Mouse (Mus musculus): ENCODE data around the gene Prdx5. TPM values are rescaled to one million over a fixed set of nuclear protein-coding genes. Genes with fewer than 3 reads are reported as not detected.
"Not testable (repeated sequence)": the region's sequence is repeated elsewhere in the genome, so short reads cannot be mapped to it uniquely, and the experiment has no call there.

Prdx5 gene
- total RNA-seq, 2 experiments from 2014 or later: 417 to 451 TPM

DNA sequence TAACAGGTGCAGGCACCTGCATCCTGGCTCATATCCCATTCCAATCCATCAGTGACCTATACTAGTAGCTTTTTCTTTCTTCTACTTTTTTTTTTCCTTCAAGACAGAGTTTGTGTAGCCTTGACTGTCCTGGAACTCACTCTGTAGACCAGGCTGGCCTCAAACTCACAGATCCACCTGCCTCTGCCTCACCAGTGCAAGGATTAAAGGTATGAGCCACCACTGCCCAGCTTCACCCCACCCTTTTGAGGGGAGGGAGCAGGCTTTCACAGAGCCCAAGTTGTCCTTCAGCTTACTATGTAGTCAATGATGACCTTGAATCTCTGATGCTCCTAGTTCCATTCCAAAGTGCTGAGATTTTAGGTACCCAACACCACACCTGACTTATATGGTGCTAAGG, 9.5 kb upstream of the Prdx5 start:
- no peak for DNase-seq

DNA sequence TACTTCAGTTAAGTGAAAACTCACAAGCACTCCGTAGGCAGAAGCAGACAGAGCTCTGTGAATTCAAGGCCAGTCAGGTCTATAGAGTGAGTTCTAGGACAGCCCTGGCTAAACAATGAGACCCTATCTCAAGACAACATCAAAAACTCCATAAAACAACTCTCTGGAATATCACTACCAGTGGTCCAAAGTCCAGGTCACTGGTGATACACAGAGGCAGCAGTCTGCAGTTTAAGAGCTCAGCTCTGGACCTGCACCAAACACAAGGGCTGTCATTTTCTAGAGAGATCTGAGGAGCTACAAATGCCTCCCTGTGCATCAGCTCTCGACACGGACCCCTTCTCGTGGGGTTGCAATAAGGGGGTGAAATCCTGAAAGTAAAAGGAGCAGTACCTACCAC, 8.4 kb upstream of the Prdx5 start:
- DNase-seq: no peak

DNA sequence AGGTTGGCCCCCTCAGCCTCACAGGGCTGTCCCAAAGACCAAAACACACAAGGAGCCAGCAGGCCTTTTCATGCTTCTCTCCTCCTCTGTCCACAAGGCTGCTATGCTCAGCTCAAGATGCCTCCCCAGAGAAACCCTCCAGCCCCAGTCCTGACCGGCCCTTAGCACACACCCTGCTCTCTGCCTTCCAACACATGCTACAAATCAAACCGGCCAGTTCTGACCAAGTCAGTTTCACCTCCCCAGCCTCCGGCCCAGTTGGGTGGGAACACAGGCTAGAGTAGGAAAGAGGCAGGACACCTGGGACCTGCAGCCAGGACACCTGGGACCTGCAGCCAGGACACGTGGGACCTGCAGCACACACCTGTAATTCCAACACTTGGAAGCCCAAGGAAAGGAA, 6.6 kb upstream of the Prdx5 start:
- peak; percentile 13 for DNase-seq

DNA sequence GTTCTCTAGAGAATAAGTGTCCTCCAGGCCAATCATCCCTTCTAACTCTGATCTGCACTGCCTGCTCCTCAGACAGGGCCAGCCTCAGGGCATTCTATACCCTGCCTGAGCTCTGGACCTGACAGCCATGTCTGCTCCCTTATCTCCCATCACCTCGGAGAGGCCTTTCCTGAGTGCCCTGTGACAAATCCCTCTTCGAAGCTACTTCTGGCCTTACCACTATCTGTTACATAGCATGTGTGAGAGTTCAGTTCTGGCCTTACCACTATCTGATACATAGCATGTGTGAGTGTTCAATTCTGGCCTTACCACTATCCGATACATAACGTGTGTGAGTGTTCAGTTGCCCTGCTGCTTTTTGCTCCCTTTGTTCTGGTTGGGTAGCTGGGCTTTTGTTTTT, 5.4 kb upstream of the Prdx5 start:
- DNase-seq: no peak

DNA sequence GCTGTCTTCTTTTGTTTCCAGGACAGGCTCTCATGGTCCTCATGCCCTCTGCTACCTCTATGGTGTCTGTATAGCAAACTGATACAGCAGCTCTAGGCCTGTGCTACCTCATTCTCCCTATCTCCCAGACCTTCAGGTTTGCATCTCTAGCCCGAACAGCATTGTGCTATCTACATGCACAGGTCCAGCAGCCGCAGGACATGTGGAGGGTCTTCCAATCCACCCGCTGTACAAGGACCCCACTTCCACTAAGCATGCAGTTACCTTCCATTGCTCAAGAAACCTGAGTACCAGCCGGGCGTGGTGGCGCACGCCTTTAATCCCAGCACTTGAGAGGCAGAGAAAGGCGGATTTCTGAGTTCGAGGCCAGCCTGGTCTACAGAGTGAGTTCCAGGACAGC, 4.6 kb upstream of the Prdx5 start:
- no peak for DNase-seq

- peak; percentile 42 for DNase-seq
Measured at GRCm38 (mm10) chr19:6913991-6914390, 4.1 kb upstream of the Prdx5 start.

- DNase-seq: no peak
Measured at GRCm38 (mm10) chr19:6913036-6913435, 3.1 kb upstream of the Prdx5 start.

GRCm38 (mm10) chr19:6912205-6912970, 2.5 kb upstream of the Prdx5 start:
- DNase-seq: no peak

DNA sequence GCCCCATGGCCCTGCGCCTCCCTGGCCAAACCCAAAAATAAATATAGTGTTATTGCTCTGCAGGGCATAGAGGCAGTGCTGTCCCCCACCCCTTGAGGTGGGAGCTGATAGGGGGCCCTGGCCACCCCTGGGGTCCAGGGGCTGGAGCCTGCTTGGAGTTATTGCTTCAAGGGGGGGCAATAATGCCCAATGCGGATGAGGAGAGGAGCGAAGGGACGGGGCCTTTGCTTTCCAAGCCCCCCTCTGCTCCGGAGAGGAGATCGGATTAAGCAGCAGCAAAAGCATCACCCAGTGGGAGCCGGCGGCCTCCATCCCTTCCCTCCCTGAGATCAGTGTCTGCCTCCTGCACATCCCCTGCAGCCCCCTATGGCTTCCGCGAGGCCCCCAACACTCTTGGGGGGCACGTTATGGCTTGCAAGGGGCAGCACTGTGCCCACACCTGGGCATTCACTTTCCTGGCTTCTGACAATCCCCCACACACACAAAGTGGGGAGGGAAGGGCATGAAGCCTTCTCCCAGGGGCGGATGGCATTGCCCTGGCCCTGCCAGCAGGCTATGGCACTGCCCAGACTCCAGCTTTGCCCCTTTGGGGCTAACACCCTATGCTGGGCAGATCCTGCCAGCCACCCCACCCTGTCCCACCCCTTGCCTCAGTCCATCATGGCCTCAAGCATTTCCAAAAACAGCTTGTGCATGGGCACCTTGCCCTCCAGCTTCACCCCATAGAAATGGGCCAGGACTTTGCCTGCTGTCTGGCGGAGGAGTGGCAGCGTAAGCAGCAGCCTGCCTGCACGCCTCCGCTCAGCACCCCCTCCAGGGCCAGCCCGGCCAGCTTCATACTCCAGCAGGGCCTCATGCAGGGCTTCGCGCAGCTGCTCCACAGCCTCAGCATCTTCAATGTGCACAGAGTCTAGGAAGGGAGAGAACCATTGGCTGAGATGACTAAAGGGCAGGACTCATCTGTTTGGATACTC, 1.5 kb upstream of the Prdx5 start:
- no peak for DNase-seq

DNA sequence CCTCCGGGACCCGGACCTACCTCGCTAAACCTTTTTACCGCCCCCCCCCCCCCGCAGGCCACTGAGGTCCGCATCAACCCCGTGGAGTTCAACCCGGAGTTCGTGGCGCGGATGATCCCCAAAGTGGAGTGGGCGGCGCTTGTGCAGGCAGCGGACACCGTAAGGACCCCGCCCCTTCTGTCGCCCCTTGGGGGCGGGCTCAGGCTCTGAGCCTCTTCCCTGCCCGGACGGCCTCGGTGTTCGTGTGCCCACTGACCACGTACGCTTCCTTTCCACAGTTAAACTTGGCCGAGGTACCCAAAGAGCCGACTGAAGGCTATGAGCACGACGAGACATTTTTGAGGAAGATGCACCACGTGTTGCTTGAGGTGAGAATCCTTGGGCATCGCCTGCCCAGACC, 400 bp upstream of the Prdx5 start:
- peak; percentile 76 for DNase-seq

DNA sequence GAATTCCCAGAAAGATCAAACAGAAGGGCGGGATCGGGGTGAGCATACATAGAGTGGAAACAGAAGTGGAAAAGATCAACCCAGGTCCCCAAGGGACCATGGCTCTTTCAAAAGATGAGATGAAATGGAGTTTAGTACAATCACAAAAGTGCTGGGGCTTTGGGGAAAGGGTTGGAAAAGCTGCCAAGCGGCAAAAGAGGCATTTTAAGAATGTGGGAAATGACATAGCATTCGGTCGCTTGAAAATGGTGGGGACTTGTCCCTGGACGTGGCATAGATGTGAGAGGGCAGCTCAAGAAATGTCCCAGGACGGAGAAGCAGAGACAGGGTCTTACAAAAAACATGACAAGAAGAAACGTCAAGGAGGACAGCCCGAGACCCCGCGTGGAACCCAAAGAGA, 885 bp downstream of the Prdx5 start:
- no peak for DNase-seq

DNA sequence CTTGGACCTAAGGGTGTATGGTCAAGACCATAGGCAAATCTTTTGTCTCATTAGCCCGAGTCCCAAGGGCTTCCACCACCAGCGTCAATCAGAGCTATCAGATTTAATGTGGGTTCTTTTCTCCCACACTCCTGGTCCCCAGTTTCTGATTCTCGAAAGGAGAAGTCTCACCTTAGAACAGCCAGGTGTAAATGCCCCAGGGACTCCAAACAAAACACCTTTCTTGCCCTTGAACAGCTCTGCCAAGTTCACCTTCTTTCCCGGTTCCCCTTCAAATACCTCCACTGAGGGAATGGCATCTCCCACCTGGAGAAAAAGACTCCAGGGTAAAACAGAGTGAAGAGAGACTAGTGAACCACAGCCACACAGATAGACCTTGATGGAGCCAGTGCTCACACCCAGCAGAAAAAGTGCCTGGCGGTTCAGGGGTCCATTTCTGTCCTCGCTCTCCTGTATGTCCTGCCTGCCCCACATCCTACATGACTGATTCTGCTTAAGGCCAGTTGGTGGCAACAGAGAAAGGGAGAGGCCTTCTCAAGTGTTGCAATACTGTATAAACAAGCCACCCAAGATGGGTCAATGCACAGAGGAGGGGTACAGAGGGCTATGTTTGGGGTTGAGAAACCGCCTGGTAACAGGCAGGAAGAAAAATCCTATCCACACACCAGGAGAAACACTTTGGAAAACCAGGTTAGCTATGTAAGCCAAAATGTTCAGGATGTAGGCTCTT, 1.9 kb downstream of the Prdx5 start:
- no peak for DNase-seq

DNA sequence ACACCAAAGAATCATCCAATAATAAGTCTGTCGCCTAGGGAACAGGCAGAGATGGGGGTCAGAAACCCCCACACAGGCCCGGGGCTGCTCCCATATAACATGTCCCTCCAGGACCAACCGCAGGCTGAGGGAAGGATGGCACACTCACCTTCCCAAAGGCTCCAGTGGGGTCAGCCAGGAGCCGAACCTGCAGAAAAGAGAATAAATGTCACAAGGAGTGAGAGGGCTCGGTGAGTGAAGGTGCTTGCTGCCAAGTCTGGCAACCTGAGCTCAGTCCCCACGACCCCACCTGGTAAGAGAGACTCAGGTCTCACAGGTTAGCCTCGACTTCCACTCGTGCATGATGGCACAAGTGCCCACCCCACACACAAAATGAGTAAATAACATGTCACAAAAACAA, 2.8 kb downstream of the Prdx5 start:
- no peak for DNase-seq

- no peak for DNase-seq
Measured at GRCm38 (mm10) chr19:6906199-6906598, 3.7 kb downstream of the Prdx5 start.

DNA sequence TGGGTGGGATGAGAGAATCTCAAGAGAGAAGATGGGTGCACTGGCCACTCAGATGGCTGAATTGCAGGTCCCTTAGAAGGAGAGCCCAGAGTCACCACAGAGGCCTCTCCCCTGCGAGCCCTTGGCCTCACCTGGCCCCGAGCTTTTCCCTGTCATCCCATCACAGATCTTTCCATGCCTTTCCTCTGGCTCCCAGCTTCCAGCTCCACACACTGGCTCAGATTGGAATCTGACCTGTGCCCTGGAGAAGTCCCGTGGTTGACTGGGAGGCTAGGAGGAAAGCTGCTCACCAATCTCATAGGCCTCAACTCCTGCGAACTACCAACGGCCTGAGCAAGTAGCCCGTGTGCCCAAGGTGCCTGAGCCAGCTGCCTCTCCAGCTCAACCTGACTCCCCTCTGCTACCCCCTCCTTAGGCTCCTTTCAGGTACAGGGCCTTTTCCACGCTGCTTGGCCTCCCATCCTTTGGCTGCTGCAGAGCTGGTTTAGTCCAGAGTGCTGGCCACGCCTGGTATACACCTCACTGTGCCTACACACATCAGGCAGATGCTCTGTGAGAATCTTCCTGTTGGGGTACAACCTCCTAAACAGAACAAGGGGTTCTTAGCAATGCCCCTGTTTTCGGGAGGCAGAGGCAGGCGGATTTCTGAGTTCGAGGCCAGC, 4.3 kb downstream of the Prdx5 start:
- DNase-seq: no peak

GRCm38 (mm10) chr19:6904846-6905245, 5.1 kb downstream of the Prdx5 start:
- no peak for DNase-seq

DNA sequence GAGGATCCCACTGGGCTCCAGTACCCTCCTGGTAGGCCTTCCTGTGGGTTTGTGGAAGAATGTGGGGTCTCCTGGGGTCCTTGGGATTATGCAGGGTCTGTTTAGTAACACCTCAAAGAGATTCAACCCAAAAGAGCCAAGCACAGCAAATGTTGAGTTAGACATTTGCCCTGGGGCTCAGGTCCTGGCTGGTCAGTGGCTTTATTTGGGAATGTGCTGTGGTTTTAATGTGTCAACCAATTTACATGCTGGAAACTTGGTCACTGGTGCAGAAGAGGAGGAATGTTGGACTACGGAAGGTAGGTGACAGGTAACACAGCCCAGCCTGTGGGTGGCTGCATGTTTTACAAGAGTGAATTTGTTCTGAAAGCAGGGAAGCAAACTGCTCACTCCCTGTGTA, 6.9 kb downstream of the Prdx5 start:
- DNase-seq: no peak

DNA sequence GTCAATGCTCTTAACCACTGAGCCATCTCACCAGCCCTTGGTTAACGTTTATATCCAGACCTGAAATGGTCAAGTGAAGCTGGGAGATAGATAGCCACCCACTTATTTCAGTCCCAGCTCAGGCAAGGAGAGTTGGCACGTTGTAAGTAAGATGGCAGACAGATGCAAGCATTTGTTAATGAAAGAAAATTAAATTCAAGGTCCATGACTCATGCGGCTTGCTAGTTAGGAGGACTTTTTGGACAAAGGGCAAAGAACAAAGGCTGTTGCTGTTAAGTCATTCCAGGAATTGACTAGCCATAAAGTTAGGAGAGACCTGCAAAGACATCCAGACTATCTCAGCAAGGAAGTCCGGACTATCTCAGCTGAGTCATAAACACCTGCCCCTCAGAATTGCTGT, 10.3 kb downstream of the Prdx5 start:
- DNase-seq: no peak

- not testable (repeated sequence) for DNase-seq
Measured at GRCm38 (mm10) chr19:6895608-6896305, 14.1 kb downstream of the Prdx5 start.

DNA sequence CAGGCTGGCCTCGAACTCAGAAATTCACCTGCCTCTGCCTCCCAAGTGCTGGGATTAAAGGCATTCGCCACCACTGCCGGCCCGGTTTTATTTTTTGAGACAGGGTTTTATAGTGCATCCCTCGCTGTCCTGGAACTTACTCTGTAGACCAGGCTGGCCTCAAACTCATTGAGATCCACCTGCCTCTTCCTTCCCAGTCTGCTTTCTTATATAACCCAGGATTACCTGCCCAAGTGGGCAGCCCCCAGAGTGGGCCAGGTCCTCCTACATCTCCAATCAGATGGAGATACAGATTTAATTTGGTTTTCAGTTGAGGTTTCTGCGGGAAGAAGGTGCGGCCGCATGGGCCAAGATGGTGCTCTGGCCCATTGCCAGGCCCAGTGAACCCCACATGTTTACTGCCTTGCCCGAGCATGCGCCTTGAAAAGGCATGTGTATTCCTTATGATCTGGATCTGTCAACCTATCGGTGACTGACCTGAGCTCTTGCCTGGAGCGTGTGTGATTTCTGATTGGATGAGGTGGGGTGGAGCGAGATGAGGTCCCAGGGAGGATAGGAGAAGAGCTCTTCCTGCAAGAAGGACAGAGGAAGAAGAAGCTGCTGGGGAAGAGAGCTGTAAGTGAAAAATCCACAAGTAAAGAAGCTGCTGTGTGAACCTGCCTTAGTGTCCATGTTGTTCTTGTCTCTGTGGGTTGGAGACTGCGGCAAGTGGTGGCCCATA, 16.0 kb downstream of the Prdx5 start:
- DNase-seq: no peak

DNA sequence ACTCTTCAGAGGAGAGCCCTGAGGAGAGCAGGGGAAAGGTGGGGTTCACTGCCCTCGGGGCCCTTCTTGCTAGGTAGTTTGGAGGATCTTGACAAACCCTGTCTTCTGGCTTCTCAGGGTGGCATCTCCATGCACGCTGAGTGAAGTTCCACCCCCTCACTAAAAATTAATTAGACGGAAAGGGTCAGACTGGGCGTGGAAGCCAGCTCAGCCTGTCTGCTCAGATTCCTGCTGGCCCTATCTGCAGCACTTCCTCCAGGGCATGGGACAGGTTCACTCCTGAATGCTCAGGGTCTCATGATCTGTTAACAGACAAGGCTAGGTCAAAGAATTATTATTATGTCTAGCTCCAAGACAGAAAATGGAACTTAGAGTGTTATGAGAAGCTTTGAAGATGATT, 17.4 kb downstream of the Prdx5 start:
- DNase-seq: no peak

All from adrenal gland, postnatal 10 days (tissue).